Mouse (Mus musculus) T-cell, adult 66 days (primary cell): ENCODE data around the gene Vmn1r8. TPM values are rescaled to one million over a fixed set of nuclear protein-coding genes. Genes with fewer than 3 reads are reported as not detected.

Source experiments
- total RNA-seq, 2 experiments: library from RNA; stranded (reverse); gene quantifications; 3 replicates in 1 of 2; 4 replicates in 1 of 2; pipeline ENCODE4 v1.2.4; 2023

Vmn1r8 gene
- total RNA-seq: not detected

GRCm38 (mm10) chr6:57031984-57032383 lies at the start of gene Vmn1r8:
Gene Vmn1r8 (plus strand): TSS chr6:57032284.

GRCm38 (mm10) chr6:56996943-56997342 lies 35.1 kb upstream of the Vmn1r8 start, which contains the start of gene Vmn1r6:
Gene Vmn1r6 (plus strand): TSS chr6:56997243.

GRCm38 (mm10) chr6:57025224-57025623 lies 6.9 kb upstream of the Vmn1r8 start, which contains the start of gene Vmn1r7:
Gene Vmn1r7 (minus strand): TSS chr6:57025324.

GRCm38 (mm10) chr6:57066487-57066886 lies 34.4 kb downstream of the Vmn1r8 start, which contains the start of gene Vmn1r9:
Gene Vmn1r9 (plus strand): TSS chr6:57066787.

Other genes with a start within 250 kb of the Vmn1r8 start
- gene Kbtbd2, start 234.5 kb upstream of the Vmn1r8 start, total RNA-seq: 100 to 1,000 TPM in 1 of 2 experiments, 10 to 100 TPM in 1; 87.4 to 102 TPM
- under 1 TPM; 0.24 to 0.29 TPM for gene Fkbp9, start 200.2 kb upstream of the Vmn1r8 start, total RNA-seq
- gene Nt5c3, start 108.4 kb upstream of the Vmn1r8 start, total RNA-seq: 10 to 100 TPM; 50.5 to 54.6 TPM
- gene Vmn1r4, start 108.3 kb upstream of the Vmn1r8 start, total RNA-seq: not detected
- gene Vmn1r5, start 62.0 kb upstream of the Vmn1r8 start, total RNA-seq: not detected
- gene Vmn1r6, start 35.0 kb upstream of the Vmn1r8 start, total RNA-seq: not detected
- gene Vmn1r7, start 7.0 kb upstream of the Vmn1r8 start, total RNA-seq: not detected
- not detected for gene Vmn1r9, start 34.5 kb downstream of the Vmn1r8 start, total RNA-seq
- not detected for gene Vmn1r10, start 77.2 kb downstream of the Vmn1r8 start, total RNA-seq
- not detected for gene Vmn1r11, start 101.2 kb downstream of the Vmn1r8 start, total RNA-seq
- not detected for gene Vmn1r12, start 124.6 kb downstream of the Vmn1r8 start, total RNA-seq
- not detected for gene Vmn1r13, start 171.0 kb downstream of the Vmn1r8 start, total RNA-seq
- not detected for gene Vmn1r14, start 199.4 kb downstream of the Vmn1r8 start, total RNA-seq
- not detected for gene Vmn1r15, start 225.7 kb downstream of the Vmn1r8 start, total RNA-seq